Mouse (Mus musculus): ENCODE measurements at regions not wholly inside any gene's neighbourhood (a gene's known extent, or its start where the extent isn't known, plus 50 kb on each side); places are given as distances from the start of the nearest gene placed in this dataset.

- peak in 1 of 2 experiments; percentile 42 for DNase-seq (ENCODE audit: low spot score in 2 of 2)
These were observed 54.0 kb upstream of the Ripor2 start for GRCm38 (mm10) chr13:24527812-24528531.

Data from thymus, postnatal 10 days (tissue).